Mouse (Mus musculus) MEL (cell line): ENCODE data around the gene Fbrsl1. TPM values are rescaled to one million over a fixed set of nuclear protein-coding genes. Genes with fewer than 3 reads are reported as not detected.

Source experiments
- DNase-seq: peaks from one replicate; pipeline ENCODE4 v3.0.0; 2011; ENCODE audit warnings: low read depth, low spot score
- H3K27ac ChIP-seq: 2 replicates; pipeline ENCODE4 v1.5.1; 2012; ENCODE audit warnings: low read depth, mild to moderate bottlenecking, control low read depth, low read length, moderate library complexity; ENCODE audit not compliant: control insufficient read depth
- H3K27me3 ChIP-seq, 2 experiments: fragments of 150-350 bp in 1 of 2; sonication (generic) in 1 of 2; 2 replicates each; pipeline ENCODE4 v1.6.1; 2012; ENCODE audit warnings: low read length in 2 of 2, mild to moderate bottlenecking in 2 of 2, improper control_type of control experiment in 1 of 2, moderate library complexity in 1 of 2; ENCODE audit not compliant: insufficient read depth in 2 of 2, control insufficient read depth in 1 of 2
- H3K36me3 ChIP-seq, 2 experiments: 2 replicates each; pipeline ENCODE4 v1.6.1; 2012 to 2014; ENCODE audit warnings: low read length in 2 of 2, improper control_type of control experiment in 1 of 2, inconsistent platforms in 1 of 2, mild to moderate bottlenecking in 1 of 2; ENCODE audit not compliant: insufficient read depth in 2 of 2, control insufficient read depth in 1 of 2
- H3K4me1 ChIP-seq, 2 experiments: fragments of 150-350 bp in 1 of 2; sonication (generic) in 1 of 2; 2 replicates each; pipeline ENCODE4 v1.6.1; 2012; ENCODE audit warnings: low read length in 2 of 2, improper control_type of control experiment in 1 of 2, mild to moderate bottlenecking in 1 of 2; ENCODE audit not compliant: insufficient read depth in 2 of 2, control insufficient read depth in 1 of 2
- H3K4me3 ChIP-seq, 2 experiments: fragments of 150-350 bp in 1 of 2; sonication (generic) in 1 of 2; 2 replicates each; pipeline ENCODE4 v1.5.1; 2012; ENCODE audit warnings: low read depth in 2 of 2, low read length in 2 of 2, mild to moderate bottlenecking in 2 of 2, moderate library complexity in 2 of 2, control low read depth in 1 of 2, improper control_type of control experiment in 1 of 2; ENCODE audit not compliant: control insufficient read depth in 1 of 2, insufficient read depth in 1 of 2
- H3K79me2 ChIP-seq: 2 replicates; pipeline ENCODE4 v1.6.1; 2012; ENCODE audit warnings: mild to moderate bottlenecking, low read length, moderate library complexity; ENCODE audit not compliant: control insufficient read depth, poor library complexity, insufficient read depth
- H3K9ac ChIP-seq: 2 replicates; pipeline ENCODE4 v1.6.1; 2012; ENCODE audit warnings: low read depth, mild to moderate bottlenecking, control low read depth, low read length, moderate library complexity; ENCODE audit not compliant: control insufficient read depth, poor library complexity, severe bottlenecking
- H3K9me3 ChIP-seq: fragments of 150-350 bp; sonication (generic); replicated peaks from 2 replicates; pipeline ENCODE4 v1.6.1; 2012; ENCODE audit warnings: mild to moderate bottlenecking, low read length, improper control_type of control experiment, moderate library complexity; ENCODE audit not compliant: insufficient read depth
- BHLHE40 ChIP-seq: IDR thresholded peaks from 2 replicates; pipeline ENCODE4 v1.6.1; 2012; ENCODE audit warnings: low read depth, mild to moderate bottlenecking, inconsistent platforms, low read length, improper control_type of control experiment, borderline replicate concordance
- CHD1 ChIP-seq: IDR thresholded peaks from 2 replicates; pipeline ENCODE4 v1.6.1; 2012; ENCODE audit warnings: low read depth, mild to moderate bottlenecking, inconsistent platforms, low read length, improper control_type of control experiment
- CHD2 ChIP-seq: IDR thresholded peaks from 2 replicates; pipeline ENCODE4 v1.6.1; 2011; ENCODE audit warnings: low read length, improper control_type of control experiment
- CTCF ChIP-seq, 3 experiments: IDR thresholded peaks in 2 of 3; conservative IDR thresholded peaks in 1 of 3; 2 replicates each; pipeline ENCODE4 v1.5.1; 2011 to 2012; ENCODE audit warnings: low read length in 3 of 3, low read depth in 2 of 3, mild to moderate bottlenecking in 2 of 3, improper control_type of control experiment in 1 of 3, inconsistent platforms in 1 of 3, mixed read lengths in 1 of 3, moderate library complexity in 1 of 3; ENCODE audit not compliant: control insufficient read depth in 1 of 3, insufficient read depth in 1 of 3, poor library complexity in 1 of 3, severe bottlenecking in 1 of 3
- E2F4 ChIP-seq: IDR thresholded peaks from 2 replicates; pipeline ENCODE4 v1.6.1; 2011; ENCODE audit warnings: low read depth, low read length, improper control_type of control experiment, borderline replicate concordance
- ELF1 ChIP-seq: IDR thresholded peaks from 2 replicates; pipeline ENCODE4 v1.6.1; 2014; ENCODE audit warnings: low read depth, mild to moderate bottlenecking, inconsistent platforms, low read length, improper control_type of control experiment, moderate library complexity
- GATA1 ChIP-seq: IDR thresholded peaks from 2 replicates; pipeline ENCODE4 v1.6.1; 2011; ENCODE audit warnings: low read depth, low read length, improper control_type of control experiment
- JUND ChIP-seq: IDR thresholded peaks from 2 replicates; pipeline ENCODE4 v1.6.1; 2011; ENCODE audit warnings: low read depth, mild to moderate bottlenecking, improper control_type of control experiment, low read length
- KAT2A ChIP-seq: conservative IDR thresholded peaks from 2 replicates; pipeline ENCODE4 v1.6.1; 2012; ENCODE audit warnings: low read depth, low read length, improper control_type of control experiment, inconsistent platforms
- MAFK ChIP-seq: IDR thresholded peaks from 2 replicates; pipeline ENCODE4 v1.6.1; 2011; ENCODE audit warnings: low read depth, mild to moderate bottlenecking, low read length, improper control_type of control experiment, borderline replicate concordance
- MAX ChIP-seq: IDR thresholded peaks from 2 replicates; pipeline ENCODE4 v1.6.1; 2011; ENCODE audit warnings: low read length, improper control_type of control experiment
- MYC ChIP-seq: IDR thresholded peaks from 2 replicates; pipeline ENCODE4 v1.6.1; 2011; ENCODE audit warnings: low read depth, mild to moderate bottlenecking, low read length, improper control_type of control experiment, moderate library complexity
- POLR2A ChIP-seq, 2 experiments: IDR thresholded peaks; 2 replicates each; pipeline ENCODE4 v1.6.1; 2011 to 2012; ENCODE audit warnings: low read length in 2 of 2, mild to moderate bottlenecking in 2 of 2, control low read depth in 1 of 2, improper control_type of control experiment in 1 of 2, low read depth in 1 of 2, moderate library complexity in 1 of 2; ENCODE audit not compliant: control insufficient read depth in 1 of 2, insufficient read depth in 1 of 2, poor library complexity in 1 of 2
- POLR2AphosphoS2 ChIP-seq: IDR thresholded peaks from 2 replicates; pipeline ENCODE4 v1.6.1; 2011; ENCODE audit warnings: low read length, improper control_type of control experiment
- RAD21 ChIP-seq: IDR thresholded peaks from 2 replicates; pipeline ENCODE4 v1.6.1; 2011; ENCODE audit warnings: mild to moderate bottlenecking, low read depth, low read length, improper control_type of control experiment
- RCOR1 ChIP-seq: IDR thresholded peaks from 2 replicates; pipeline ENCODE4 v1.6.1; 2012; ENCODE audit warnings: low read depth, mild to moderate bottlenecking, inconsistent platforms, low read length, improper control_type of control experiment
- SIN3A ChIP-seq: IDR thresholded peaks from 2 replicates; pipeline ENCODE4 v1.6.1; 2012; ENCODE audit warnings: low read length, improper control_type of control experiment, inconsistent platforms
- SMC3 ChIP-seq: IDR thresholded peaks from 2 replicates; pipeline ENCODE4 v1.6.1; 2011; ENCODE audit warnings: low read depth, low read length, improper control_type of control experiment
- USF2 ChIP-seq, 2 experiments: IDR thresholded peaks; 2 replicates each; pipeline ENCODE4 v1.6.1; 2011 to 2012; ENCODE audit warnings: improper control_type of control experiment in 2 of 2, low read length in 2 of 2, borderline replicate concordance in 1 of 2, inconsistent platforms in 1 of 2, low read depth in 1 of 2, mild to moderate bottlenecking in 1 of 2; ENCODE audit not compliant: insufficient read depth in 1 of 2
- ZC3H11A ChIP-seq: IDR thresholded peaks from 2 replicates; pipeline ENCODE4 v1.6.1; 2012; ENCODE audit warnings: low read depth, mild to moderate bottlenecking, inconsistent platforms, low read length, improper control_type of control experiment
- ZKSCAN1 ChIP-seq: IDR thresholded peaks from 2 replicates; pipeline ENCODE4 v1.6.1; 2012; ENCODE audit warnings: low read depth, mild to moderate bottlenecking, inconsistent platforms, low read length, improper control_type of control experiment, moderate library complexity
- ZNF384 ChIP-seq: IDR thresholded peaks from 2 replicates; pipeline ENCODE4 v1.6.1; 2012; ENCODE audit warnings: low read depth, mild to moderate bottlenecking, inconsistent platforms, low read length, improper control_type of control experiment
- polyA plus RNA-seq, 2 experiments: library from polyadenylated mRNA; stranded (reverse) in 1 of 2; unstranded in 1 of 2; fragments of >175 nt in 1 of 2; fragments of >200 nt in 1 of 2; gene quantifications; 2 replicates each; pipeline versions ENCODE4 v1.2.1 to v1.2.4; 2012; ENCODE audit warnings: low replicate concordance in 2 of 2, low read depth in 1 of 2; ENCODE audit not compliant: insufficient read length in 2 of 2, insufficient read depth in 1 of 2, missing spikeins in 1 of 2
- total RNA-seq: library from RNA; depleted of rRNA; stranded (reverse); fragments of 300-350 nt; gene quantifications from 2 replicates; pipeline ENCODE4 v1.2.3, GENCODE M21; 2012

The Fbrsl1 gene
- total and polyA plus RNA-seq, 3 experiments, result 12.7 to 56.1 TPM; not detected in 1

DNA sequence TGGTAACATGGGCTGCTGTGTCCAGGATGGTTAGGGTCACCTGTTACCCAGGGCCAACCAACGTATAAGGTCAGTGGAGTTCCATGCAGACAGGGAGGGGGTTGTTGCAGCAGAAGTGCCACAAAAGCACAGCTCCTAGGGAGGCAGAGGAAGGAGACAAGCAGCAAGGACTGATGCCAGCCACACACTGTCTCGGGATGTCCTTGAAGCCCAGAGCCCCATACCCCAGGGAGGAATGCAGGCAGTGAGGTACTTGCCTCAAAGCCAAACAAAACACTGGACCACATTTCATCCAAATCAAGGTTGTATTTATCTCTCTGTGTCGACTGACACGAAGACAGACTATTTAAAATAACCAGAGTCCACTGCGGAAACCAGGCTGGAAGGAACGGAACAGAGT, 86.8 kb downstream of the Fbrsl1 start:
- H3K4me1 ChIP-seq, result no peaks in the 10 kb centered on the region
- no peaks in the 10 kb centered on the region for H3K36me3 ChIP-seq
- TF ChIP-seq KAT2A (no peak), SIN3A (no peak), E2F4 (no peak), CHD2 (no peak), POLR2A (IDR thresholded peaks at IDR 0.05; ENCODE audit: control insufficient read depth in 1 of 2, insufficient read depth in 1 of 2, low read depth in 1 of 2, low read length in 2 of 2, poor library complexity in 1 of 2) (no peak), MAX (no peak)
- no peaks in the 10 kb centered on the region for H3K79me2 ChIP-seq
- H3K9ac ChIP-seq, result no peak overlapping the region
- no peak overlapping the region for H3K27ac ChIP-seq
- no peak overlapping the region for H3K4me3 ChIP-seq
- H3K9me3 ChIP-seq, result no peaks in the 10 kb centered on the region
- H3K27me3 ChIP-seq, result no peaks in the 10 kb centered on the region
- DNase-seq, result no peak

GRCm38 (mm10) chr5:110357531-110358179, 90.6 kb downstream of the Fbrsl1 start:
- Histone ChIP-seq H3K9ac (no peak overlapping the region), H3K27me3 (no peaks in the 10 kb centered on the region), H3K9me3 (no peaks in the 10 kb centered on the region), H3K4me3 (no peak overlapping the region), H3K79me2 (no peaks in the 10 kb centered on the region), H3K27ac (no peak overlapping the region), H3K4me1 (no peaks in the 10 kb centered on the region), H3K36me3 (no peaks in the 10 kb centered on the region)
- TF ChIP-seq MYC (no peak), POLR2AphosphoS2 (no peak), ZNF384 (peak; percentile 96), E2F4 (no peak), JUND (no peak), BHLHE40 (no peak), ZKSCAN1 (no peak), ZC3H11A (peak; percentile 82), ELF1 (no peak), MAFK (no peak), CHD2 (no peak), CHD1 (no peak), RCOR1 (no peak), MAX (no peak), USF2 (IDR thresholded peaks at IDR 0.05; ENCODE audit: borderline replicate concordance in 1 of 2, insufficient read depth in 1 of 2, low read depth in 1 of 2, low read length in 2 of 2) (no peak), GATA1 (peak; percentile 27; the same call in 1 of the 2 replicates), CTCF (IDR thresholded peaks at IDR 0.05 in 2 of 3, conservative IDR thresholded peaks at IDR 0.05 in 1 of 3; ENCODE audit: control insufficient read depth in 1 of 3, insufficient read depth in 1 of 3, low read depth in 2 of 3, low read length in 3 of 3, poor library complexity in 1 of 3, severe bottlenecking in 1 of 3) (peak; percentile 75 to 91 (median 79)), SMC3 (peak; percentile 84), RAD21 (peak; percentile 83)
- DNase-seq, result peak; percentile 87
